Mouse (Mus musculus) embryonic fibroblast, embryonic 13.5 days (primary cell): Measurements from ENCODE around the gene Ankrd28.

ENCODE experiments used
- CTCF ChIP-seq: IDR thresholded peaks from 2 replicates; pipeline ENCODE4 v1.5.1; 2011; ENCODE audit warnings: mild to moderate bottlenecking, control low read depth, low read length, moderate library complexity, borderline replicate concordance; ENCODE audit not compliant: insufficient read depth
- POLR2A ChIP-seq: IDR thresholded peaks from 2 replicates; pipeline ENCODE4 v1.6.1; 2011; ENCODE audit warnings: low read depth, mild to moderate bottlenecking, control low read depth, low read length, moderate library complexity

- TF ChIP-seq CTCF (no peak), POLR2A (no peak)
These were observed 71.3 kb downstream of the Ankrd28 start for GRCm38 (mm10) chr14:31759195-31759594.
